Mouse (Mus musculus): ENCODE data around the gene B3galt4. TPM values are rescaled to one million over a fixed set of nuclear protein-coding genes. Genes with fewer than 3 reads are reported as not detected.
"Not testable (repeated sequence)": the region's sequence is repeated elsewhere in the genome, so short reads cannot be mapped to it uniquely, and the experiment has no call there.

The B3galt4 gene
- 6.7 and 7.8 TPM in 2 replicates for polyA plus RNA-seq (2012; rRNA removed)

DNA sequence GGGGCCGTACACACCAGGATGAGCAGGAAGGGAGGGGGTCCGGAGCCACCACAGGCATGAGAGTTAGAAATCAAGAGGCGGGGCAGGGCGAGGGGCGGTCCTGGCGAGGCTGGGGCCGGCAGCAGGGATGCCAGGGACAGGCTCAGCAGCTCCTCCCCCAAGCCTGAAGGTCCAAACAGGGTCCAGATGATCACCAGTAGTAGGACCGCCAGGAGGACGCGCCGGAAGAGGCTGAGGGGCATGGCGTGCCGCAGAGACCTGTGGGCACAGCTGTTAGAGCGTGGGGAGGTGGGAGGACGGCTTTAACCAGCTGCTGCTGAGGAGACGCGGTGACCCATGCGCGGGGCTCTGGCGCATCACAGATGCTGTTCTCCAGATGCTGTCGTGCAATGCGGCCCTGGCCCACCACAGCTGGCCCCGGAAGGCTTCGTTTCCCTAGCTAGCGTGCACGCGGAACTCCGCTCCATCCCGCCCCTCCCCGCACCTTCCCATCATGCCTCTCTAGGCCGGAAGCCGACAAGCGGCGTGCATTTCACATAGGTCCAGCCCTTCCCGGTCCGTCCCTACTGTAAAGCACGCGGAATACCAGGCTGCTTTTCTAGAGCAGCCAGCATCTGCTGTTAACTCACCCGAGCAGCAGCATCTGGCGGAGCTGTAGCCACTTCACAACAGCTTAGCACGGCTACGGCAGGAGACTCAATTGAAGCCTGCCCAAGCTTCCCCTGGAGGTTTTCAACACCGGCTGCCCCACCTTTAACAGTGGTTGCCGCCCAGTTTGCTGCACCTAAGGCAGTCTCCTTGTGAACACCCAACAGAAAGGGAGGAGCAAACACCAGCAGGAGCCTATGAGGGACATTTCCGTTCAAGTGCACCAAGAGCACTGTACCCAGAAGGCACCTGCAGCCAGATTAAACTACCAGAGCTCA, at the start of gene B3galt4:
Gene B3galt4, minus strand, starts transcription at position 468 of the 926 bp plus-strand sequence.
- H3K36me3 ChIP-seq (ENCODE audit: control insufficient read depth, insufficient read depth, low read length): no peaks in the 10 kb centered on the region
- 2% methylated on average over 45 of the region's 45 CpGs for WGBS
- TF ChIP-seq POLR2A (IDR thresholded peaks at IDR 0.05; ENCODE audit: low read depth, low read length) (peak; percentile 65), CTCF (conservative IDR thresholded peaks at IDR 0.05; ENCODE audit: insufficient read depth, insufficient read length, low read depth, low read length) (no peak)
- peaks cover 13% of the 10 kb centered on the region; the same call in 1 of the 2 replicates for H3K4me1 ChIP-seq (ENCODE audit: control insufficient read depth, insufficient read depth, low read length)
- H3K4me3 ChIP-seq (ENCODE audit: insufficient read depth, low read depth, low read length): peak within 1 kb of the TSS; percentile 62
- peak; percentile 76 for DNase-seq
- H3K27ac ChIP-seq (ENCODE audit: insufficient read depth, low read depth, low read length): peak within 1 kb of the TSS; percentile 30; the same call in 1 of the 2 replicates
- H3K27me3 ChIP-seq (replicated peaks; ENCODE audit: control insufficient read depth, insufficient read depth, low read length): no peaks in the 10 kb centered on the region

DNA sequence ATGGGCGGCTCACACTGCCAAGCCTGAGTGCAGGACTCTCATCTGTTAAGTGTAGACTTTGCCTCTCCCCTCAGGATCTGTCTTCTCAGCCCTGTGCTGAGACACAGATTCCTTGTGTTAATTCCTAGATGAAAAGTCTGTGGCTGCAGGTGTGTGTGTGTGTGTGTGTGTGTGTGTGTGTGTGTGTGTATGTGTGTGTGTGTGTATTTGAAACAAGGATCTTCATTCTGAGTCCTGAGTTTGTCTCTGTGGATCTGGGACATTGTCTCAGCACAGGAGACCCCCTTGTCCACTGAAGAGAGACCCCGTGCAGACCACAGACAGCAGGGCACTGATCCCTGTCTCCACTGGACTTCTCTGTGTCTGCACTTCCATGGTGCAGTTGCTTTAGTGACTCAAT, 49.5 kb upstream of the B3galt4 start:
- peak overlapping the region; percentile 38; the same call in 1 of the 2 replicates for H3K4me3 ChIP-seq (ENCODE audit: insufficient read depth, low read depth, low read length)
- not testable (repeated sequence) for H3K36me3 ChIP-seq (ENCODE audit: control insufficient read depth, insufficient read depth, low read length); H3K27ac ChIP-seq (ENCODE audit: insufficient read depth, low read depth, low read length); H3K27me3 ChIP-seq (replicated peaks; ENCODE audit: control insufficient read depth, insufficient read depth, low read length); DNase-seq; H3K4me1 ChIP-seq (ENCODE audit: control insufficient read depth, insufficient read depth, low read length)
- 69% methylated on average over 2 of the region's 2 CpGs for WGBS

- peak within 1 kb of the TSS; percentile 72 for H3K4me3 ChIP-seq (ENCODE audit: insufficient read depth, low read depth, low read length)
- no peaks in the 10 kb centered on the region for H3K27me3 ChIP-seq (replicated peaks; ENCODE audit: control insufficient read depth, insufficient read depth, low read length)
- under 1% methylated on average over 30 of the region's 30 CpGs for WGBS
- H3K27ac ChIP-seq (ENCODE audit: insufficient read depth, low read depth, low read length): peak within 1 kb of the TSS; percentile 39
- H3K36me3 ChIP-seq (ENCODE audit: control insufficient read depth, insufficient read depth, low read length): no peaks in the 10 kb centered on the region
- no peak for TF ChIP-seq CTCF (conservative IDR thresholded peaks at IDR 0.05; ENCODE audit: insufficient read depth, insufficient read length, low read depth, low read length)
- peak; percentile 98 for TF ChIP-seq POLR2A (IDR thresholded peaks at IDR 0.05; ENCODE audit: low read depth, low read length)
- DNase-seq: peak; percentile 97
- H3K4me1 ChIP-seq (ENCODE audit: control insufficient read depth, insufficient read depth, low read length): no peaks in the 10 kb centered on the region
Measured at GRCm38 (mm10) chr17:34000150-34000537, 48.9 kb upstream of the B3galt4 start, which contains the start of gene H2-K1. Gene H2-K1 (minus strand): TSS chr17:34000347.

DNA sequence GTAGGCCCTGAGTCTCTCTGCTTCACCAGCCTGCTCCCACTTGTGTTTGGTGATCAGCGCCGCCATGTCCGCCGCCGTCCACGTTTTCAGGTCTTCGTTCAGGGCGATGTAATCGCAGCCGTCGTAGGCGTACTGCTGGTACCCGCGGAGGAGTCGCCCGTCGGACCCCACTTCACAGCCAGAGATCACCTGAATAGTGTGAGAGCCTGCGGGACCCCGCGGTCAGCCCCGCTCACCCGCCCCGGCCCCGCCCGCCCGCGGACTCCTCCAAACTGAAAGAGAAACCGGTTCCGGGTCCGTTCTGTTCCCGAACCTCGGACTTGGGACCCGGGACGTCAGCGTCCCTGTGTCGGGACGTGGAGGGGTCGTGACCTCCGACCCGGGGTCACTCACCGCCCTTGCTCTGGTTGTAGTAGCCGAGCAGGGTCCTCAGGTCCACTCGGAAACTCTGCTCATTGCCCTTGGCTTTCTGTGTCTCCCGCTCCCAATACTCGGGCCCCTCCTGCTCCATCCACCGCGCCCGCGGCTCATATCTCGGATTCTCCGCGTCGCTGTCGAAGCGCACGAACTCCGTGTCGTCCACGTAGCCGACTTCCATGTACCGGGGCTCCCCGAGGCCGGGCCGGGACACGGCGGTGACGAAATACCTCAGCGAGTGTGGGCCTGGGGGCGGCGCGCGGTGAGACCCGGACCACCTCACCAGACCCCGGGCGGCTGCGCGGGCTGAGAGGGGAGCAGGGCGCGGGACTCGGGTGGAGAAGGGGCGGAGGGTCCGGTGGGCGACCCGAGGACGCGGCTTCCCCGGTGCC, 48.3 kb upstream of the B3galt4 start:
- WGBS: 2% methylated on average over 87 of the region's 87 CpGs
- peak; percentile 59 for DNase-seq
- H3K4me1 ChIP-seq (ENCODE audit: control insufficient read depth, insufficient read depth, low read length): no peaks in the 10 kb centered on the region
- no peaks in the 10 kb centered on the region for H3K27me3 ChIP-seq (replicated peaks; ENCODE audit: control insufficient read depth, insufficient read depth, low read length)
- no peaks in the 10 kb centered on the region for H3K36me3 ChIP-seq (ENCODE audit: control insufficient read depth, insufficient read depth, low read length)
- peak overlapping the region; percentile 72 for H3K4me3 ChIP-seq (ENCODE audit: insufficient read depth, low read depth, low read length)
- TF ChIP-seq POLR2A (IDR thresholded peaks at IDR 0.05; ENCODE audit: low read depth, low read length) (no peak), CTCF (conservative IDR thresholded peaks at IDR 0.05; ENCODE audit: insufficient read depth, insufficient read length, low read depth, low read length) (no peak)
- H3K27ac ChIP-seq (ENCODE audit: insufficient read depth, low read depth, low read length): peak overlapping the region; percentile 6

DNA sequence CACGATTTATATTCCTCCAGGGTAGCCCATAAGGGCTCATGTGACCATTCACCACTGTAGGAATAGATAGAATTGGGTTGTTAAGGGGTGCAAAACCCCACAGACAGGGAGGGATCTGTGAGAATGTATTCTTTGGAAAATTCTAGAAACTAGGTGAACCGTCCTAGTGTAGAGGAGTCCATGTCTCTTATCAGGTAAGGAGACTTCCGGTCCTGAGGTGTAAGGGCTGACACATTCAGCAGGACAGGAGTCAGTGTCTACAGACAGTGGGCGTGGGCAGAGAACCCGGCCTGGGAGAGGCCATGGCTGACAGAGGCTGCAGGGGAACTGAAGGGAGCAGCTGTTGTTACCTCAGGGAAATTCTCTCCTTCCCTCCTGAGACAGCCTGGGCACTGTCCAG, 47.4 kb upstream of the B3galt4 start:
- 66% methylated on average over 5 of the region's 5 CpGs for WGBS
- not testable (repeated sequence) for H3K27me3 ChIP-seq (replicated peaks; ENCODE audit: control insufficient read depth, insufficient read depth, low read length); H3K36me3 ChIP-seq (ENCODE audit: control insufficient read depth, insufficient read depth, low read length); H3K27ac ChIP-seq (ENCODE audit: insufficient read depth, low read depth, low read length); H3K4me1 ChIP-seq (ENCODE audit: control insufficient read depth, insufficient read depth, low read length); DNase-seq
- H3K4me3 ChIP-seq (ENCODE audit: insufficient read depth, low read depth, low read length): peak overlapping the region; percentile 5; the same call in 1 of the 2 replicates

- not testable (repeated sequence) for H3K4me3 ChIP-seq (ENCODE audit: insufficient read depth, low read depth, low read length); H3K4me1 ChIP-seq (ENCODE audit: control insufficient read depth, insufficient read depth, low read length); H3K27me3 ChIP-seq (replicated peaks; ENCODE audit: control insufficient read depth, insufficient read depth, low read length); DNase-seq; H3K36me3 ChIP-seq (ENCODE audit: control insufficient read depth, insufficient read depth, low read length); H3K27ac ChIP-seq (ENCODE audit: insufficient read depth, low read depth, low read length)
- WGBS: 94% methylated on average over 2 of the region's 2 CpGs
Measured at GRCm38 (mm10) chr17:33997025-33997424, 45.7 kb upstream of the B3galt4 start.

- 60% methylated on average over 3 of the region's 3 CpGs for WGBS
- Histone ChIP-seq H3K4me3 (ENCODE audit: insufficient read depth, low read depth, low read length) (no peak overlapping the region), H3K27me3 (replicated peaks; ENCODE audit: control insufficient read depth, insufficient read depth, low read length) (no peaks in the 10 kb centered on the region), H3K27ac (ENCODE audit: insufficient read depth, low read depth, low read length) (no peak overlapping the region), H3K36me3 (ENCODE audit: control insufficient read depth, insufficient read depth, low read length) (no peaks in the 10 kb centered on the region), H3K4me1 (ENCODE audit: control insufficient read depth, insufficient read depth, low read length) (no peaks in the 10 kb centered on the region)
- DNase-seq: no peak
- TF ChIP-seq POLR2A (IDR thresholded peaks at IDR 0.05; ENCODE audit: low read depth, low read length) (no peak), CTCF (conservative IDR thresholded peaks at IDR 0.05; ENCODE audit: insufficient read depth, insufficient read length, low read depth, low read length) (no peak)
Measured at GRCm38 (mm10) chr17:33995651-33996050, 44.4 kb upstream of the B3galt4 start.
